Comparison of ENCODE assay signal across 12 mouse cellular contexts in the genomic region with DNA sequence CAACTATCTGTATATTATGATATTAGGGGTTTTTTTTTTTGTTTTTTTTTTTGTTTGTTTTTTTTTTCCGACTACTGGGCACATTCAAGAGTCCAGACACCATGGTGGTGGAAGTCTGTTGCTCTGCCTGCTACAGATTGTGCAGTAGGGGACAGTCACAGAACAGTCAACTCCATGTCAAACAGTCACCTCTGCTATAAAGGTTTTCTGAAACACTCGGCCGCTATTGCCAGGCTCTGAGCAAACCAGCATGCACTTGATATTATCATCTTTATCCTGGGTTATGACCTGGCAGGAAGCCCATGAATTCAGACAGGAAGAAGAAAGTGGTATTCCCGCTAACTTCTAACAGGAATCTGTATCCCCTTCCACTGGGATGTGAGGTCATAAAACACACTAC. TPM values are rescaled to one million over a fixed set of nuclear protein-coding genes. Genes with fewer than 3 reads are reported as not detected.
DNase-seq lines count a peak whose midpoint lies in the region; ATAC-seq and TF ChIP-seq lines count a peak whose summit lies in the region.
"Had no signal": no experiment of that assay in that cellular context is flagged by ENCODE, and none has a peak within 500 bp of the region (broad histone marks: within the 10 kb centered on the region; RNA-seq: fewer than 3 reads in every experiment).

No protein-coding gene starts in this region.

- peaks cover 16% of the 10 kb centered on the region for H3K4me1 ChIP-seq in heart, adult 2 months (ENCODE audit: control insufficient read depth, insufficient read depth, low read length)
- H3K4me1 ChIP-seq in kidney, embryonic 15.5 days = peaks cover 62% of the 10 kb centered on the region
- H3K4me1 ChIP-seq in embryonic facial prominence, embryonic 14.5 days (ENCODE audit: control insufficient read depth, insufficient read depth, low read length) = peaks cover 7% of the 10 kb centered on the region
- no peaks in the 10 kb centered on the region for H3K4me1 ChIP-seq in hindbrain, embryonic 14.5 days (replicated peaks; ENCODE audit: control insufficient read depth, insufficient read depth, low read length)

- H3K9me3 ChIP-seq in kidney, embryonic 15.5 days (replicated peaks) = no peaks in the 10 kb centered on the region
- H3K9me3 ChIP-seq in embryonic facial prominence, embryonic 14.5 days (ENCODE audit: control insufficient read depth, low read length) = no peaks in the 10 kb centered on the region
- H3K9me3 ChIP-seq in hindbrain, embryonic 14.5 days (ENCODE audit: control insufficient read depth, low read length) = no peaks in the 10 kb centered on the region
- H3K9me3 ChIP-seq: intestine, embryonic 15.5 days; liver, embryonic 13.5 days had no signal

- no peaks in the 10 kb centered on the region for H3K27me3 ChIP-seq in heart, adult 2 months (ENCODE audit: control insufficient read depth, insufficient read depth, low read length)
- H3K27me3 ChIP-seq in kidney, embryonic 15.5 days = no peaks in the 10 kb centered on the region
- no peaks in the 10 kb centered on the region for H3K27me3 ChIP-seq in embryonic facial prominence, embryonic 14.5 days (replicated peaks; ENCODE audit: control insufficient read depth, insufficient read depth, low read length)
- no peaks in the 10 kb centered on the region for H3K27me3 ChIP-seq in hindbrain, embryonic 14.5 days (ENCODE audit: control insufficient read depth, insufficient read depth, low read length)
- H3K27me3 ChIP-seq: intestine, embryonic 15.5 days; liver, embryonic 13.5 days had no signal

- TF ChIP-seq POLR2A in heart, adult 2 months (IDR thresholded peaks at IDR 0.05; ENCODE audit: insufficient read depth, low read depth, low read length) = no peak

- no peak for DNase-seq in heart, adult 2 months
- no peak for DNase-seq in heart, adult 18-20 months
- DNase-seq in kidney, postnatal 4 days = no peak
- no peak for DNase-seq in embryonic facial prominence, embryonic 14.5 days (ENCODE audit: low spot score)
- peak; percentile 49 for DNase-seq in lung, postnatal 36 days
- DNase-seq in adrenal gland, postnatal 25 days = no peak
- no peak for DNase-seq in hindbrain, embryonic 14.5 days (ENCODE audit: low spot score)
- DNase-seq: gastrocnemius, postnatal 25 days; heart, postnatal 4 days; liver, embryonic 13.5 days had no signal

- H3K4me2 ChIP-seq in kidney, embryonic 15.5 days = no peak overlapping the region
- no peak overlapping the region for H3K4me2 ChIP-seq in embryonic facial prominence, embryonic 14.5 days (ENCODE audit: low read depth, low read length)
- no peak overlapping the region for H3K4me2 ChIP-seq in hindbrain, embryonic 14.5 days (replicated peaks)
- H3K4me2 ChIP-seq: intestine, embryonic 15.5 days; liver, embryonic 13.5 days had no signal

- H3K27ac ChIP-seq in heart, adult 2 months = no peak overlapping the region
- peak overlapping the region; percentile 68; the same call in 1 of the 2 replicates for H3K27ac ChIP-seq in kidney, embryonic 15.5 days
- peak overlapping the region; percentile 28; the same call in 1 of the 2 replicates for H3K27ac ChIP-seq in embryonic facial prominence, embryonic 14.5 days (replicated peaks; ENCODE audit: low read depth, low read length)
- no peak overlapping the region for H3K27ac ChIP-seq in hindbrain, embryonic 14.5 days
- H3K27ac ChIP-seq: intestine, embryonic 15.5 days; liver, embryonic 13.5 days had no signal

- 22% methylated on average over 4 of the region's 4 CpGs for WGBS in heart, adult 2 months
- 45% methylated on average over 4 of the region's 4 CpGs for WGBS in kidney, embryonic 15.5 days
- WGBS in embryonic facial prominence, embryonic 14.5 days = 63% methylated on average over 4 of the region's 4 CpGs
- WGBS in hindbrain, embryonic 14.5 days = 76% methylated on average over 4 of the region's 4 CpGs

- H3K79me2 ChIP-seq in heart, adult 2 months (replicated peaks; ENCODE audit: control insufficient read depth, insufficient read depth, low read length) = no peaks in the 10 kb centered on the region

- no peak for ATAC-seq in kidney, embryonic 15.5 days (replicated peaks; ENCODE audit: low FRiP score)
- no peak for ATAC-seq in embryonic facial prominence, embryonic 14.5 days (ENCODE audit: low read depth)
- ATAC-seq in hindbrain, embryonic 14.5 days (ENCODE audit: low FRiP score) = no peak

- TF ChIP-seq CTCF in heart, adult 2 months (IDR thresholded peaks at IDR 0.05) = 0 out of 2 replicates have a peak, but pooled peaks have one; percentile 19

- intact Hi-C loops in heart, adult 2 months (cut with DNase I) = no loop called here

- no peak overlapping the region for H3K9ac ChIP-seq in heart, adult 2 months (ENCODE audit: low read depth, low read length)
- no peak overlapping the region for H3K9ac ChIP-seq in kidney, embryonic 15.5 days
- H3K9ac ChIP-seq in embryonic facial prominence, embryonic 14.5 days (ENCODE audit: low read depth, low read length) = no peak overlapping the region
- no peak overlapping the region for H3K9ac ChIP-seq in hindbrain, embryonic 14.5 days
- H3K9ac ChIP-seq: intestine, embryonic 15.5 days; liver, embryonic 13.5 days had no signal

- TF ChIP-seq EP300 in heart, adult 2 months (IDR thresholded peaks at IDR 0.05; ENCODE audit: insufficient read depth, low read depth, low read length) = no peak

- no peaks in the 10 kb centered on the region; the same call in 1 of the 2 replicates for H3K36me3 ChIP-seq in heart, adult 2 months (ENCODE audit: control insufficient read depth, insufficient read depth, low read length)
- no peaks in the 10 kb centered on the region for H3K36me3 ChIP-seq in kidney, embryonic 15.5 days
- H3K36me3 ChIP-seq in embryonic facial prominence, embryonic 14.5 days (ENCODE audit: control insufficient read depth, insufficient read depth, low read length) = no peaks in the 10 kb centered on the region
- no peaks in the 10 kb centered on the region for H3K36me3 ChIP-seq in hindbrain, embryonic 14.5 days (replicated peaks; ENCODE audit: control insufficient read depth, insufficient read depth)
- H3K36me3 ChIP-seq: intestine, embryonic 15.5 days; liver, embryonic 13.5 days had no signal

- no peak overlapping the region for H3K4me3 ChIP-seq in heart, adult 2 months
- H3K4me3 ChIP-seq in kidney, embryonic 15.5 days (replicated peaks) = no peak overlapping the region
- H3K4me3 ChIP-seq in embryonic facial prominence, embryonic 14.5 days (ENCODE audit: low read depth, low read length) = no peak overlapping the region
- no peak overlapping the region for H3K4me3 ChIP-seq in hindbrain, embryonic 14.5 days (replicated peaks; ENCODE audit: low read length)
- H3K4me3 ChIP-seq: intestine, embryonic 15.5 days; liver, embryonic 13.5 days had no signal

RNA-seq across cellular contexts. Expression of a gene that starts 41.4 kb away (rescaled TPM):
- 10 to 100 TPM; 61.8 to 68.1 TPM for total RNA-seq in heart, adult 2 months (2021)
- polyA plus RNA-seq in heart, adult 2 months (2012; rRNA removed) = 18.8 and 33.4 TPM in 2 replicates
- 10 to 100 TPM; 66.8 to 67.5 TPM for total RNA-seq in heart, adult 18-20 months (2021)
- 85.2 and 86.1 TPM in 2 replicates for polyA plus RNA-seq in kidney, embryonic 15.5 days (2015; fragmentation: Nextera tagmentation; extraction: Ambion mirVana)
- polyA plus RNA-seq in embryonic facial prominence, embryonic 14.5 days (2014; fragmentation: Nextera tagmentation; extraction: Ambion mirVana) = 69.2 and 73.3 TPM in 2 replicates
- 91.5 and 114 TPM in 2 replicates for total RNA-seq in adrenal gland, postnatal 25 days (2021)
- polyA plus RNA-seq in hindbrain, embryonic 14.5 days (2014; fragmentation: Nextera tagmentation; extraction: Ambion mirVana) = 25.0 and 28.2 TPM in 2 replicates

Comparison
In these comparisons a context has a peak if more than half of its experiments do, and no peak if none do; other contexts are left out.
1. H3K27ac ChIP-seq: peak in kidney, embryonic 15.5 days (single experiment) and embryonic facial prominence, embryonic 14.5 days (single experiment); none in heart, adult 2 months (single experiment) and hindbrain, embryonic 14.5 days (single experiment).